In genomic region chr13:114156689-114157088, GRCm38 (mm10) we compare ENCODE assay signal across 15 mouse cellular contexts.
DNase-seq lines count a peak whose midpoint lies in the region; ATAC-seq lines count a peak whose summit lies in the region.
"Had no signal": no experiment of that assay in that cellular context is flagged by ENCODE, and none has a peak within 500 bp of the region (broad histone marks: within the 10 kb centered on the region; RNA-seq: fewer than 3 reads in every experiment).

No protein-coding gene starts in this region.

- H3K9ac ChIP-seq in intestine, embryonic 14.5 days (ENCODE audit: low read length) = no peak overlapping the region
- H3K9ac ChIP-seq in intestine, embryonic 16.5 days (ENCODE audit: low read depth, low read length) = no peak overlapping the region
- H3K9ac ChIP-seq in hindbrain, embryonic 14.5 days = no peak overlapping the region
- H3K9ac ChIP-seq: liver, embryonic 13.5 days; midbrain, embryonic 12.5 days had no signal

- no peak for ATAC-seq in intestine, embryonic 14.5 days (replicated peaks; ENCODE audit: low FRiP score, low TSS enrichment, low read depth)
- no peak for ATAC-seq in intestine, embryonic 16.5 days
- ATAC-seq in hindbrain, embryonic 14.5 days (ENCODE audit: low FRiP score) = no peak

- H3K9me3 ChIP-seq in intestine, embryonic 14.5 days (ENCODE audit: control insufficient read depth, low read length) = no peaks in the 10 kb centered on the region
- no peaks in the 10 kb centered on the region for H3K9me3 ChIP-seq in intestine, embryonic 16.5 days (ENCODE audit: control insufficient read depth, low read length)
- H3K9me3 ChIP-seq in hindbrain, embryonic 14.5 days (ENCODE audit: control insufficient read depth, low read length) = no peaks in the 10 kb centered on the region
- H3K9me3 ChIP-seq: limb, embryonic 10.5 days; liver, embryonic 13.5 days; midbrain, embryonic 12.5 days had no signal

- no peak overlapping the region for H3K4me2 ChIP-seq in intestine, embryonic 14.5 days (ENCODE audit: low read length)
- H3K4me2 ChIP-seq in intestine, embryonic 16.5 days (ENCODE audit: low read depth, low read length) = no peak overlapping the region
- H3K4me2 ChIP-seq in hindbrain, embryonic 14.5 days (replicated peaks) = peak overlapping the region; percentile 22
- H3K4me2 ChIP-seq: liver, embryonic 13.5 days; midbrain, embryonic 12.5 days had no signal

- no peak overlapping the region for H3K27ac ChIP-seq in intestine, embryonic 14.5 days (ENCODE audit: low read depth)
- H3K27ac ChIP-seq in intestine, embryonic 16.5 days (ENCODE audit: low read length) = no peak overlapping the region
- H3K27ac ChIP-seq in hindbrain, embryonic 14.5 days = no peak overlapping the region
- H3K27ac ChIP-seq: gastrocnemius, adult 2 months; limb, embryonic 10.5 days; liver, embryonic 13.5 days; midbrain, embryonic 12.5 days had no signal

- H3K27me3 ChIP-seq in intestine, embryonic 14.5 days (replicated peaks; ENCODE audit: control insufficient read depth, insufficient read depth, low read length) = no peaks in the 10 kb centered on the region
- H3K27me3 ChIP-seq in intestine, embryonic 16.5 days (replicated peaks; ENCODE audit: control insufficient read depth, insufficient read depth, low read length) = no peaks in the 10 kb centered on the region
- H3K27me3 ChIP-seq in hindbrain, embryonic 14.5 days (ENCODE audit: control insufficient read depth, insufficient read depth, low read length) = no peaks in the 10 kb centered on the region
- H3K27me3 ChIP-seq: liver, embryonic 13.5 days; midbrain, embryonic 12.5 days had no signal

- H3K4me3 ChIP-seq in intestine, embryonic 14.5 days (ENCODE audit: low read depth, low read length) = no peak overlapping the region
- H3K4me3 ChIP-seq in intestine, embryonic 16.5 days (ENCODE audit: low read length) = no peak overlapping the region
- no peak overlapping the region for H3K4me3 ChIP-seq in hindbrain, embryonic 14.5 days (replicated peaks; ENCODE audit: low read length)
- H3K4me3 ChIP-seq: gastrocnemius, adult 2 months; limb, embryonic 10.5 days; liver, embryonic 13.5 days; midbrain, embryonic 12.5 days had no signal

- H3K4me1 ChIP-seq in intestine, embryonic 14.5 days (replicated peaks; ENCODE audit: control insufficient read depth, insufficient read depth, low read length) = no peaks in the 10 kb centered on the region; the same call in 1 of the 2 replicates
- H3K4me1 ChIP-seq in intestine, embryonic 16.5 days (ENCODE audit: control insufficient read depth, insufficient read depth, low read length) = peaks cover 3% of the 10 kb centered on the region; the same call in 1 of the 2 replicates
- H3K4me1 ChIP-seq in hindbrain, embryonic 14.5 days (replicated peaks; ENCODE audit: control insufficient read depth, insufficient read depth, low read length) = peaks cover 2% of the 10 kb centered on the region; the same call in 1 of the 2 replicates
- H3K4me1 ChIP-seq: liver, embryonic 13.5 days; midbrain, embryonic 12.5 days had no signal

- 34% methylated on average over 12 of the region's 12 CpGs for WGBS in intestine, embryonic 14.5 days
- WGBS in intestine, embryonic 16.5 days = 43% methylated on average over 12 of the region's 12 CpGs
- 23% methylated on average over 12 of the region's 12 CpGs for WGBS in hindbrain, embryonic 14.5 days

- peak; percentile 49 for DNase-seq in intestine, embryonic 14.5 days (ENCODE audit: low spot score)
- DNase-seq in thymus, postnatal 0 days (ENCODE audit: low spot score) = peak; percentile 70
- no peak for DNase-seq in thymus, postnatal 36 days
- no peak for DNase-seq in hindbrain, embryonic 14.5 days (ENCODE audit: low spot score)
- DNase-seq in thymus, postnatal 4 days = peak; percentile 58
- no peak for DNase-seq in MN1 (ENCODE audit: low spot score)
- no peak for DNase-seq in cerebellum, postnatal 14 days
- DNase-seq: gastrocnemius, adult 2 months; heart, postnatal 10 days; kidney, adult 2 months; liver, embryonic 13.5 days; retina, postnatal 1 day had no signal

- H3K36me3 ChIP-seq in intestine, embryonic 14.5 days (ENCODE audit: control insufficient read depth, insufficient read depth, low read length) = no peaks in the 10 kb centered on the region
- H3K36me3 ChIP-seq in intestine, embryonic 16.5 days (ENCODE audit: control insufficient read depth, insufficient read depth, low read length) = no peaks in the 10 kb centered on the region
- 0 out of 2 replicates have a peak, but pooled peaks cover 6% of the 10 kb centered on the region for H3K36me3 ChIP-seq in hindbrain, embryonic 14.5 days (replicated peaks; ENCODE audit: control insufficient read depth, insufficient read depth)

Comparison
In these comparisons a context has a peak if more than half of its experiments do, and no peak if none do; other contexts are left out.
1. DNase-seq: peak in intestine, embryonic 14.5 days (single experiment), thymus, postnatal 0 days (single experiment) and thymus, postnatal 4 days (single experiment); none in thymus, postnatal 36 days (0 of 2), hindbrain, embryonic 14.5 days (single experiment), MN1 (single experiment) and cerebellum, postnatal 14 days (0 of 2).